Mouse (Mus musculus): Measurements from ENCODE around the gene Tuba1a. TPM values are rescaled to one million over a fixed set of nuclear protein-coding genes. Genes with fewer than 3 reads are reported as not detected.
"Not testable (repeated sequence)": the region's sequence is repeated elsewhere in the genome, so short reads cannot be mapped to it uniquely, and the experiment has no call there.

Gene Tuba1a
- polyA plus RNA-seq, 1 experiment from 2014 or later: 7,386 TPM

DNA sequence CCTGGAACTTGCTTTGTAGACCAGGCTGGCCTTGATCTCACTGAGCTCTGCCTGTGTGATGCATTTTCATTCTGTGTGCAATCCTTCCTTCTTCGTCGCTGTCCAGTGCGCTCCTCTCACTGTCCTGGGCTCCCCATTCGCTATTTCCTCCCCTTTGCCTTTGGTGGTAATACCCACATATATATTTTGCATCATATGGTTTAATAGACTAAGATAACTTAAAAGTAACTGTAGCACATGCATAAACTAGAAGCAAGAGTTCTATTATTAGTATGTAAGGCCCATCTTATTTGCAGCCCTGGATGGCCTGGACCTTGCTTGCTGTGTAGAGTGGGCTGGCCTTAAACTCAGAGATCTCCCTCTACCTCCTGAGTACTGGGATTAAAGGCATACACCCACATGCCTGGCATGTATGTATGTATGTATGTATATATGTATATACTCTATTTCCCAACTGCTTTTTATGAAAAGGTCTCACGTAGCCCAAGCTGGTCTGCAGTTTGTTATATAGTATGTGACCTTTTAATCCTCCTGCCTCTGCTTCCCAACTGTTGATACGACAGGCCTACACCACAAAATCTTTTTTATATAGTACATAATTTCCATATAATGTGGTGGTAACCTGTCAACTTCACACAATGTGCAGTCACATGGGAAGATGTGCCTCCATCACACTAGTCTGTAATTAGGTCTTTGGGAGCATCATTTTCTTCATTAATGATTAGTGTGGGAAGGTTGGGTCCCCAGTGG, 4.5 kb downstream of the Tuba1a start:
- no peaks in the 10 kb centered on the region for H3K27me3 ChIP-seq
- peak overlapping the region; percentile 27 for H3K4me3 ChIP-seq (replicated peaks)
- H3K4me2 ChIP-seq: peak overlapping the region; percentile 47
- WGBS: 62% methylated on average over 6 of the region's 6 CpGs
- no peaks in the 10 kb centered on the region for H3K9me3 ChIP-seq
- H3K9ac ChIP-seq: 0 out of 2 replicates have a peak overlapping the region, but pooled peaks have one; percentile 29
- H3K4me1 ChIP-seq: 0 out of 2 replicates have a peak, but pooled peaks cover 8% of the 10 kb centered on the region
- peaks cover 24% of the 10 kb centered on the region for H3K36me3 ChIP-seq (replicated peaks)
- ATAC-seq (ENCODE audit: low FRiP score): no peak
- H3K27ac ChIP-seq: peak overlapping the region; percentile 63; the same call in 1 of the 2 replicates

DNA sequence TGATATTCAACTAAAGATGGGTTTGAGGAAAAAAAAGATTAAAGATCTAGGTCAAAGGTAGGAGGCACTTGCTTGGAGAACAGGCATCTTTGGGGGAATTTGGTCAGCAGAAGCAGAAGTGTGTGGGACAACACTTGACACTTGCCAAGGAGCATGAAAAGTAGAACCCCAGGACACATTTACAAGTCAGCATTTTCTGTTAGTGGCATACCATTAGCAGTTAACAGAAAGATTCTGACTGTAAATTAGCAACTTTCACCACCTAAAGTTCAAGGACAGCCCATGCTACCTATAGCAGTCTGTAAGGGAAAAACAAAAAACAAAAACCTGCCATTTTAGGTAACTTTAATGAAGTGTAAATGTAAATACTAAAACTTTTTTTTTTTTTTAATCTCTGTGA, 5.1 kb downstream of the Tuba1a start:
- no peak overlapping the region for H3K9ac ChIP-seq
- peak overlapping the region; percentile 1; the same call in 1 of the 2 replicates for H3K4me2 ChIP-seq
- ATAC-seq (ENCODE audit: low FRiP score): no peak
- 0 out of 2 replicates have a peak, but pooled peaks cover 6% of the 10 kb centered on the region for H3K4me1 ChIP-seq
- no peak overlapping the region for H3K4me3 ChIP-seq (replicated peaks)
- H3K36me3 ChIP-seq (replicated peaks): peaks cover 24% of the 10 kb centered on the region
- no peaks in the 10 kb centered on the region for H3K9me3 ChIP-seq
- no peak overlapping the region for H3K27ac ChIP-seq
- H3K27me3 ChIP-seq: no peaks in the 10 kb centered on the region

DNA sequence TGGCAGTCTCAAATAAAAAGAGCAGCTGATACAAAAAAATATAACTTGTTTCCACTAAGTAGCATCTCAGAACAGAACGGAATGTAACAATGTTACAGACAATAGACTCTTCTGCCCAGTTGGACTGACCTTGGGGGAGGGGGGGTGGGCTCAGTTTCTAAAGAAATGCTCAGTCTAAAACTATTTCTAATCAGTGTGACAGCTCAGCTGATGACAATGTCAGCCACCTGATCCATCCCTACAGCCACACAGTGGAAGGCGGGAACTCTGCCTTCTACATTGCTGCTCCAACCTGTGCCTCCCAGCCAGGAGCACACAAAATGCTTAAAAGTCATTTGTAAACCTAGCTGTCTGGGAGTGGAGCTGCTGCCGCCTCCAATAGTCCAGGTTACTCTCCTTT, 5.6 kb downstream of the Tuba1a start:
- Histone ChIP-seq H3K27me3 (no peaks in the 10 kb centered on the region), H3K9me3 (no peaks in the 10 kb centered on the region), H3K9ac (no peak overlapping the region), H3K27ac (0 out of 2 replicates have a peak overlapping the region, but pooled peaks have one; percentile 43), H3K4me2 (no peak overlapping the region), H3K4me3 (replicated peaks) (no peak overlapping the region), H3K4me1 (0 out of 2 replicates have a peak, but pooled peaks cover 6% of the 10 kb centered on the region), H3K36me3 (replicated peaks) (peaks cover 24% of the 10 kb centered on the region)
- ATAC-seq (ENCODE audit: low FRiP score): no peak
- 45% methylated on average over 3 of the region's 3 CpGs for WGBS

DNA sequence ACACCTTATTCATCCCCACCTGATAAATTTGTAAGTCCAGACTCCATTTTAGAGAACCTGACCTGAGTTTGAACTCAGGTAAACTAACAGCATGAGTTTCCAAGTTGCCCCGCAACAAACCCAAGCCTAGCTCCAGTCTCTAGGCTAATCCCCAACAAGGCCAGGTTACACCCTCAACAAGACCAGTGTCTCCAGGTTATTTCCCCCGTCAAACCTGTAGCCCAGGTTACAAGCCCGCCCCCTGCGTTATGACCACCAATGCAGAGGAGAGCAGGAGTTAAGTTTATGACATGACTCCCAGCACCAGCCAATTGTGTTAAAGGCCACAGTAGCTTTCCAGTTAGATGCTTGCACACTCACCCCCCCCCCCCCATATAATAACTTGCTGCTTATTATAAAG, 10.4 kb downstream of the Tuba1a start:
- peaks cover 8% of the 10 kb centered on the region; the same call in 1 of the 2 replicates for H3K4me1 ChIP-seq
- 75% methylated on average over 4 of the region's 4 CpGs for WGBS
- H3K4me2 ChIP-seq: no peak overlapping the region
- peaks cover 8% of the 10 kb centered on the region; the same call in 1 of the 2 replicates for H3K36me3 ChIP-seq (replicated peaks)
- H3K9ac ChIP-seq: no peak overlapping the region
- no peaks in the 10 kb centered on the region for H3K9me3 ChIP-seq
- H3K27me3 ChIP-seq: no peaks in the 10 kb centered on the region
- ATAC-seq (ENCODE audit: low FRiP score): no peak
- no peak overlapping the region for H3K4me3 ChIP-seq (replicated peaks)
- H3K27ac ChIP-seq: no peak overlapping the region

- H3K9ac ChIP-seq: no peak overlapping the region
- no peaks in the 10 kb centered on the region for H3K27me3 ChIP-seq
- H3K4me2 ChIP-seq: no peak overlapping the region
- H3K4me3 ChIP-seq (replicated peaks): no peak overlapping the region
- peaks cover 7% of the 10 kb centered on the region; the same call in 1 of the 2 replicates for H3K36me3 ChIP-seq (replicated peaks)
- 91% methylated on average over 4 of the region's 4 CpGs for whole genome bisulfite sequencing
- no peak for ATAC-seq (ENCODE audit: low FRiP score)
- H3K27ac ChIP-seq: no peak overlapping the region
- peaks cover 4% of the 10 kb centered on the region; the same call in 1 of the 2 replicates for H3K4me1 ChIP-seq
- H3K9me3 ChIP-seq: no peaks in the 10 kb centered on the region
Observed at GRCm38 (mm10) chr15:98942081-98942480, 11.4 kb downstream of the Tuba1a start.

DNA sequence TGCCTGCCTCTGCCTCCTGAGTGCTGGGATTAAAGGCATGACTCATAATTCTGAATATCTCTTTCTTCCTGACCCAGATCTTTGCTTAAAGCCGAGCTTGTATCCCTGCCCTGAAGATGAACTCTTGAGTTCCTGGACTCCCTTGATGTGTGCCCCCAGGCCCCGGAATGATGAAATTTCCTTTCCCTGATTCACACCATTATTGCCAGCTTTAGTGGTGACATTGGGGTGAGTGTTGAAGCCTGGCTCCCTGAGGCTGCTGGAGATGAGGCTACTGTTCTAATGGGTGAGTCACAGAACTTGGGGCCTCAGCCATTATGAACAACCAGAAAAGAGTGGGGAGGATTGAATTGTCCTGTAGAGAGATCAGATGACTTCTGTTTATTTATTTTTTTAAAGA, 12.0 kb downstream of the Tuba1a start:
- H3K9ac ChIP-seq: no peak overlapping the region
- H3K27me3 ChIP-seq: no peaks in the 10 kb centered on the region
- H3K36me3 ChIP-seq (replicated peaks): peaks cover 5% of the 10 kb centered on the region; the same call in 1 of the 2 replicates
- ATAC-seq (ENCODE audit: low FRiP score): no peak
- H3K9me3 ChIP-seq: no peaks in the 10 kb centered on the region
- no peak overlapping the region for H3K27ac ChIP-seq
- no peak overlapping the region for H3K4me2 ChIP-seq
- 85% methylated on average over 2 of the region's 2 CpGs for whole genome bisulfite sequencing
- H3K4me1 ChIP-seq: peaks cover 4% of the 10 kb centered on the region; the same call in 1 of the 2 replicates
- no peak overlapping the region for H3K4me3 ChIP-seq (replicated peaks)

- Histone ChIP-seq H3K4me1 (peaks cover 8% of the 10 kb centered on the region), H3K27me3 (no peaks in the 10 kb centered on the region), H3K36me3 (replicated peaks) (peaks cover 5% of the 10 kb centered on the region; the same call in 1 of the 2 replicates), H3K4me2 (no peak overlapping the region), H3K9me3 (no peaks in the 10 kb centered on the region), H3K27ac (0 out of 2 replicates have a peak overlapping the region, but pooled peaks have one; percentile 31), H3K4me3 (replicated peaks) (no peak overlapping the region), H3K9ac (no peak overlapping the region)
- 65% methylated on average over 10 of the region's 10 CpGs for WGBS
- no peak for ATAC-seq (ENCODE audit: low FRiP score)
Observed at GRCm38 (mm10) chr15:98940816-98941215, 12.7 kb downstream of the Tuba1a start.

GRCm38 (mm10) chr15:98934217-98934839, 19.2 kb downstream of the Tuba1a start, which contains the start of gene Tuba1b:
Tuba1b (minus strand) TSS chr15:98934565.
- under 1% methylated on average over 57 of the region's 58 CpGs for WGBS
- peak within 1 kb of the TSS; percentile 83 for H3K4me3 ChIP-seq (replicated peaks)

DNA sequence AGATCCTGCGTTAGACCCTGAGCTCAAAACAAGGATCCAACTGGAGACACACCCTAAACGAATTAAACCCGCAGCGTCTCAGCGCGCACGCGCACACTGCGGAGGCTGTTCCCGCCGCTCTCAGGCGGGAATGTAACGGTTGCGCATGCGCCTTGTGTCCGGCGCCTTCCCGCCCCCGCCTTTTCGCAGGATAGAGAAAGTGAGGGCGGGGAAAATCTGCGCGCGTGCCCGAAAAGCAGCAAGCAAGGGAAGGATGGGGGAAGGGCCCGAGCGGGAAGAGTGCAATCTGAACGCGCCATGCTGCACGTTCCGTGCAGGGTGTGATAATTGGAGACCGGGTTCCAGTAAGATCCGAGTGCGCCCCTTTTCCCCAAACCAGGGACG, 19.7 kb downstream of the Tuba1a start:
- no peaks in the 10 kb centered on the region for H3K9me3 ChIP-seq
- peak overlapping the region; percentile 94 for H3K9ac ChIP-seq
- H3K4me1 ChIP-seq: peaks cover 31% of the 10 kb centered on the region
- peaks cover 11% of the 10 kb centered on the region for H3K36me3 ChIP-seq (replicated peaks)
- under 1% methylated on average over 35 of the region's 35 CpGs for WGBS
- H3K27me3 ChIP-seq: no peaks in the 10 kb centered on the region
- peak overlapping the region; percentile 93 for H3K4me2 ChIP-seq
- ATAC-seq (ENCODE audit: low FRiP score): peak; percentile 84
- peak overlapping the region; percentile 83 for H3K4me3 ChIP-seq (replicated peaks)
- H3K27ac ChIP-seq: peak overlapping the region; percentile 99

More at GRCm38 (mm10) chr15:98934217-98934839, 19.2 kb downstream of the Tuba1a start, which contains the start of gene Tuba1b:
- H3K27ac ChIP-seq: peak within 1 kb of the TSS; percentile 99
- peaks cover 27% of the 10 kb centered on the region for H3K4me1 ChIP-seq
- H3K36me3 ChIP-seq (replicated peaks): peaks cover 11% of the 10 kb centered on the region
- ATAC-seq (ENCODE audit: low FRiP score): peak; percentile 95
- peak within 1 kb of the TSS; percentile 94 for H3K9ac ChIP-seq
- H3K4me2 ChIP-seq: peak within 1 kb of the TSS; percentile 93
- no peaks in the 10 kb centered on the region for H3K27me3 ChIP-seq
- no peaks in the 10 kb centered on the region for H3K9me3 ChIP-seq

GRCm38 (mm10) chr15:98933004-98933671, 20.4 kb downstream of the Tuba1a start:
- not testable (repeated sequence) for H3K27me3 ChIP-seq; H3K9me3 ChIP-seq; ATAC-seq (ENCODE audit: low FRiP score)
- H3K9ac ChIP-seq: peak overlapping the region; percentile 94
- H3K4me3 ChIP-seq (replicated peaks): peak overlapping the region; percentile 83
- H3K27ac ChIP-seq: peak overlapping the region; percentile 99
- peaks cover 11% of the 10 kb centered on the region for H3K36me3 ChIP-seq (replicated peaks)
- WGBS: 23% methylated on average over 8 of the region's 9 CpGs
- H3K4me1 ChIP-seq: peaks cover 35% of the 10 kb centered on the region
- H3K4me2 ChIP-seq: peak overlapping the region; percentile 93

DNA sequence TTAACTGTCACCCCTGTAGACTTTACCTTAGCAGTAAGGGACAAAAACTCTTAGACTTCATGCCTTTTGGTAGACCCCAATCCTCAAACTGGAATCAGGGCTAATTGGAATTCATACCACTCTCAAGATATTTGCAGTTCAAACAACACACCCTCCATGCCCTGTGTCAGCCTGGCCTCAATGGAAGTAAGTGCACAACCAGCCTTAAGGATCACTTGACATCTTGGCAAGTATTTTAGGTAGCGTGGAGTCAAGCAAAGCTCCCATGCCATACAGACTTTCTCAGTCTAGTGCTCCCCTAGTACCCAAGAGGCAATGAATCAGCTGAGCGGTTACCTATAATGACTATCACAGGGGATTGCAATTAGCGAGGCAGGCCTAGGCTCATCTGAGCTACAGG, 22.5 kb downstream of the Tuba1a start:
- 76% methylated on average over 3 of the region's 3 CpGs for whole genome bisulfite sequencing
- H3K9ac ChIP-seq: no peak overlapping the region
- H3K9me3 ChIP-seq: no peaks in the 10 kb centered on the region
- H3K4me2 ChIP-seq: peak overlapping the region; percentile 31; the same call in 1 of the 2 replicates
- no peaks in the 10 kb centered on the region for H3K27me3 ChIP-seq
- H3K4me1 ChIP-seq: peaks cover 33% of the 10 kb centered on the region
- 0 out of 2 replicates have a peak overlapping the region, but pooled peaks have one; percentile 13 for H3K27ac ChIP-seq
- H3K36me3 ChIP-seq (replicated peaks): peaks cover 15% of the 10 kb centered on the region
- no peak overlapping the region for H3K4me3 ChIP-seq (replicated peaks)
- ATAC-seq (ENCODE audit: low FRiP score): no peak
